Mouse (Mus musculus) kidney, embryonic 15.5 days (tissue): ENCODE results near the gene Zfp553. TPM values are rescaled to one million over a fixed set of nuclear protein-coding genes. Genes with fewer than 3 reads are reported as not detected.

ENCODE experiments used
- ATAC-seq: fragments of 200-750 bp; cut with Nextera tagmentation; replicated peaks from 2 replicates; pipeline ENCODE4 v1.8.0; 2017; ENCODE audit warnings: moderate TSS enrichment; ENCODE audit not compliant: low FRiP score
- H3K27ac ChIP-seq: fragments of 300-500 bp; sonication (generic); 2 replicates; pipeline ENCODE4 v1.5.1; 2015; ENCODE audit warnings: mild to moderate bottlenecking, inconsistent platforms
- H3K27me3 ChIP-seq: fragments of 300-500 bp; sonication (generic); 2 replicates; pipeline ENCODE4 v1.6.1; 2015; ENCODE audit warnings: inconsistent platforms
- H3K36me3 ChIP-seq: fragments of 300-500 bp; sonication (generic); 2 replicates; pipeline ENCODE4 v1.6.1; 2015; ENCODE audit warnings: inconsistent platforms
- H3K4me1 ChIP-seq: fragments of 300-500 bp; sonication (generic); 2 replicates; pipeline ENCODE4 v1.6.1; 2015; ENCODE audit warnings: inconsistent platforms
- H3K4me2 ChIP-seq: fragments of 300-500 bp; sonication (generic); 2 replicates; pipeline ENCODE4 v1.6.1; 2015; ENCODE audit warnings: moderate library complexity, mild to moderate bottlenecking, inconsistent platforms
- H3K4me3 ChIP-seq: fragments of 300-500 bp; sonication (generic); replicated peaks from 2 replicates; pipeline ENCODE4 v1.5.1; 2015; ENCODE audit warnings: mild to moderate bottlenecking, inconsistent platforms
- H3K9ac ChIP-seq: fragments of 300-500 bp; sonication (generic); 2 replicates; pipeline ENCODE4 v1.6.1; 2015; ENCODE audit warnings: mild to moderate bottlenecking, inconsistent platforms
- H3K9me3 ChIP-seq: fragments of 300-500 bp; sonication (generic); replicated peaks from 2 replicates; pipeline ENCODE4 v1.6.1; 2016; ENCODE audit warnings: inconsistent platforms
- WGBS: fragments of 180-500 bp; shearing (Covaris S2); methylation state at CpG from one replicate; pipeline ENCODE4 v1.1.7; 2015; ENCODE audit warnings: mixed read lengths; 5-methylcytosine and 5-hydroxymethylcytosine counted together
- polyA plus RNA-seq: library from polyadenylated mRNA; unstranded; fragments of >200 nt; fragmentation: Nextera tagmentation; extraction: Ambion mirVana; gene quantifications from 2 replicates; pipeline ENCODE4 v1.2.1, GENCODE M21; 2015

The Zfp553 gene
- polyA plus RNA-seq, 1 experiment from 2014 or later, result 46.1 TPM

GRCm38 (mm10) chr7:127213485-127213884 is 19.4 kb upstream of the Zfp553 start:
- H3K4me3 ChIP-seq, result no peak overlapping the region
- H3K27ac ChIP-seq, result no peak overlapping the region
- WGBS, result 36% methylated on average over 7 of the region's 7 CpGs
- no peak overlapping the region for H3K4me2 ChIP-seq
- no peak for ATAC-seq
- H3K9ac ChIP-seq, result no peak overlapping the region
- H3K9me3 ChIP-seq, result no peaks in the 10 kb centered on the region
- H3K4me1 ChIP-seq, result peaks cover 27% of the 10 kb centered on the region
- no peaks in the 10 kb centered on the region for H3K36me3 ChIP-seq
- peaks cover 5% of the 10 kb centered on the region; the same call in 1 of the 2 replicates for H3K27me3 ChIP-seq

GRCm38 (mm10) chr7:127213930-127214329 is 18.9 kb upstream of the Zfp553 start:
- H3K27ac ChIP-seq, result no peak overlapping the region
- H3K4me2 ChIP-seq, result peak overlapping the region; percentile 72; the same call in 1 of the 2 replicates
- no peaks in the 10 kb centered on the region for H3K36me3 ChIP-seq
- H3K4me1 ChIP-seq, result peaks cover 27% of the 10 kb centered on the region
- H3K4me3 ChIP-seq, result no peak overlapping the region; the same call in 1 of the 2 replicates
- WGBS, result 56% methylated on average over 12 of the region's 12 CpGs
- H3K27me3 ChIP-seq, result peaks cover 5% of the 10 kb centered on the region; the same call in 1 of the 2 replicates
- no peak overlapping the region for H3K9ac ChIP-seq
- no peaks in the 10 kb centered on the region for H3K9me3 ChIP-seq
- no peak for ATAC-seq

GRCm38 (mm10) chr7:127214521-127214920 is 18.3 kb upstream of the Zfp553 start:
- 28% methylated on average over 21 of the region's 21 CpGs for WGBS
- ATAC-seq, result no peak
- peak overlapping the region; percentile 45 for H3K9ac ChIP-seq
- H3K36me3 ChIP-seq, result no peaks in the 10 kb centered on the region
- peaks cover 5% of the 10 kb centered on the region; the same call in 1 of the 2 replicates for H3K27me3 ChIP-seq
- no peaks in the 10 kb centered on the region for H3K9me3 ChIP-seq
- peak overlapping the region; percentile 27; the same call in 1 of the 2 replicates for H3K27ac ChIP-seq
- H3K4me2 ChIP-seq, result peak overlapping the region; percentile 72
- H3K4me3 ChIP-seq, result peak overlapping the region; percentile 42
- H3K4me1 ChIP-seq, result peaks cover 22% of the 10 kb centered on the region

GRCm38 (mm10) chr7:127214981-127215871 is 17.6 kb upstream of the Zfp553 start:
- H3K9me3 ChIP-seq, result no peaks in the 10 kb centered on the region
- peaks cover 21% of the 10 kb centered on the region for H3K4me1 ChIP-seq
- H3K4me3 ChIP-seq, result peak overlapping the region; percentile 42
- peaks cover 5% of the 10 kb centered on the region; the same call in 1 of the 2 replicates for H3K27me3 ChIP-seq
- 24% methylated on average over 33 of the region's 33 CpGs for WGBS
- H3K9ac ChIP-seq, result peak overlapping the region; percentile 45
- 0 out of 2 replicates have a peak, but pooled peaks have one; percentile 35 for ATAC-seq
- peak overlapping the region; percentile 27; the same call in 1 of the 2 replicates for H3K27ac ChIP-seq
- H3K36me3 ChIP-seq, result no peaks in the 10 kb centered on the region
- peak overlapping the region; percentile 72 for H3K4me2 ChIP-seq

- no peak overlapping the region for H3K4me2 ChIP-seq
- no peak overlapping the region for H3K9ac ChIP-seq
- no peak overlapping the region for H3K27ac ChIP-seq
- H3K4me3 ChIP-seq, result no peak overlapping the region
- WGBS, result 79% methylated on average over 5 of the region's 5 CpGs
- no peak for ATAC-seq
- H3K4me1 ChIP-seq, result peaks cover 21% of the 10 kb centered on the region
- H3K36me3 ChIP-seq, result no peaks in the 10 kb centered on the region
- H3K27me3 ChIP-seq, result peaks cover 5% of the 10 kb centered on the region; the same call in 1 of the 2 replicates
- H3K9me3 ChIP-seq, result no peaks in the 10 kb centered on the region
Measured at GRCm38 (mm10) chr7:127216307-127216706, 16.6 kb upstream of the Zfp553 start.

GRCm38 (mm10) chr7:127217475-127217874 is 15.4 kb upstream of the Zfp553 start:
- no peak overlapping the region for H3K27ac ChIP-seq
- H3K4me2 ChIP-seq, result no peak overlapping the region
- 80% methylated on average over 6 of the region's 6 CpGs for WGBS
- ATAC-seq, result no peak
- peaks cover 21% of the 10 kb centered on the region for H3K4me1 ChIP-seq
- no peaks in the 10 kb centered on the region for H3K9me3 ChIP-seq
- peaks cover 5% of the 10 kb centered on the region; the same call in 1 of the 2 replicates for H3K27me3 ChIP-seq
- no peaks in the 10 kb centered on the region for H3K36me3 ChIP-seq
- no peak overlapping the region for H3K4me3 ChIP-seq
- no peak overlapping the region for H3K9ac ChIP-seq

GRCm38 (mm10) chr7:127217901-127218642 is 14.8 kb upstream of the Zfp553 start:
- peaks cover 21% of the 10 kb centered on the region for H3K4me1 ChIP-seq

GRCm38 (mm10) chr7:127218670-127219069 is 14.2 kb upstream of the Zfp553 start:
- Histone ChIP-seq H3K27ac (no peak overlapping the region), H3K4me2 (no peak overlapping the region), H3K4me1 (peaks cover 21% of the 10 kb centered on the region), H3K27me3 (0 out of 2 replicates have a peak, but pooled peaks cover 5% of the 10 kb centered on the region), H3K36me3 (no peaks in the 10 kb centered on the region), H3K4me3 (no peak overlapping the region), H3K9ac (no peak overlapping the region), H3K9me3 (no peaks in the 10 kb centered on the region)
- 90% methylated on average over 4 of the region's 4 CpGs for WGBS
- ATAC-seq, result no peak

More at GRCm38 (mm10) chr7:127217901-127218642, 14.8 kb upstream of the Zfp553 start:
- WGBS, result 81% methylated on average over 10 of the region's 10 CpGs
- no peak overlapping the region for H3K9ac ChIP-seq
- H3K27me3 ChIP-seq, result 0 out of 2 replicates have a peak, but pooled peaks cover 5% of the 10 kb centered on the region
- H3K4me3 ChIP-seq, result no peak overlapping the region
- no peak overlapping the region for H3K4me2 ChIP-seq
- no peak overlapping the region for H3K27ac ChIP-seq
- H3K9me3 ChIP-seq, result no peaks in the 10 kb centered on the region
- H3K36me3 ChIP-seq, result no peaks in the 10 kb centered on the region
- ATAC-seq, result no peak

- H3K4me2 ChIP-seq, result no peak overlapping the region
- no peaks in the 10 kb centered on the region for H3K36me3 ChIP-seq
- no peaks in the 10 kb centered on the region for H3K27me3 ChIP-seq
- WGBS, result 72% methylated on average over 6 of the region's 6 CpGs
- H3K4me1 ChIP-seq, result peaks cover 4% of the 10 kb centered on the region
- no peak for ATAC-seq
- H3K9ac ChIP-seq, result no peak overlapping the region
- no peaks in the 10 kb centered on the region for H3K9me3 ChIP-seq
- no peak overlapping the region for H3K4me3 ChIP-seq
- no peak overlapping the region for H3K27ac ChIP-seq
Measured at GRCm38 (mm10) chr7:127220440-127220839, 12.4 kb upstream of the Zfp553 start.

GRCm38 (mm10) chr7:127223106-127223505 is 9.8 kb upstream of the Zfp553 start:
- Histone ChIP-seq H3K36me3 (no peaks in the 10 kb centered on the region), H3K27ac (no peak overlapping the region), H3K9me3 (no peaks in the 10 kb centered on the region), H3K9ac (no peak overlapping the region), H3K4me2 (no peak overlapping the region), H3K27me3 (no peaks in the 10 kb centered on the region), H3K4me1 (no peaks in the 10 kb centered on the region), H3K4me3 (no peak overlapping the region)
- ATAC-seq, result no peak
- WGBS, result 95% methylated on average over 3 of the region's 3 CpGs

GRCm38 (mm10) chr7:127223515-127224478 is 9.1 kb upstream of the Zfp553 start:
- Histone ChIP-seq H3K4me2 (no peak overlapping the region), H3K4me3 (no peak overlapping the region), H3K9me3 (no peaks in the 10 kb centered on the region), H3K27ac (no peak overlapping the region), H3K4me1 (no peaks in the 10 kb centered on the region), H3K27me3 (no peaks in the 10 kb centered on the region), H3K9ac (no peak overlapping the region), H3K36me3 (no peaks in the 10 kb centered on the region)
- ATAC-seq, result no peak
- 81% methylated on average over 6 of the region's 6 CpGs for WGBS
